Mouse (Mus musculus): ENCODE measurements around the gene Gm17027. TPM values are rescaled to one million over a fixed set of nuclear protein-coding genes. Genes with fewer than 3 reads are reported as not detected.
"Not testable (repeated sequence)": the region's sequence is repeated elsewhere in the genome, so short reads cannot be mapped to it uniquely, and the experiment has no call there.

The Gm17027 gene
- total RNA-seq (2017): not detected in 2 replicates

- not testable (repeated sequence) for ATAC-seq (replicated peaks in 1 of 2; ENCODE audit: insufficient read depth in 1 of 2, low FRiP score in 2 of 2, low TSS enrichment in 1 of 2, low read depth in 1 of 2, poor library complexity in 2 of 2, severe bottlenecking in 2 of 2)
Measured at GRCm38 (mm10) chr14:42162522-42162921, at the start of gene Gm17027. Gene Gm17027, minus strand, starts transcription at chr14:42162622.

DNA sequence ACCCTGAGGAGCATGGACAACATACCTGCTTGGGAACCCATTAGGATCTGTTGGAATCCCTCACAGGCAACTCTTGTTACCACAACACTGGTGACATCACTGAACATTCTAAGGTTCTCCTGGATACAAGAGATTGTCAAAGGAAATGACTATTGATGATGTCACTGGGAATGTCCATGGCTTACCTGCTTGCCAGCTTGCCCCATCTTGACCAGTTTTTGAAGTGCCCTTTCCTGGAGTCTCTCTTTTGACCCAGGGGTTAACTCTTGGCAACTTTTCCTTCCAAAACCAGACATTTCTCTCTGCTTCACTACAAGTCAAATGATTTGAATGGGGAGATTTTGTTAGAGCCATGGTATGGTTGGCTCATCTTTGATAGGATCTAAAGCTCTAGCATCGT is 28.3 kb upstream of the Gm17027 start, which contains the start of gene Gm3573:
Gm3573 (minus strand) TSS at position 101 of the 400 bp plus-strand sequence.
- not testable (repeated sequence) for ATAC-seq (replicated peaks in 1 of 2; ENCODE audit: insufficient read depth in 1 of 2, low FRiP score in 2 of 2, low TSS enrichment in 1 of 2, low read depth in 1 of 2, poor library complexity in 2 of 2, severe bottlenecking in 2 of 2)

DNA sequence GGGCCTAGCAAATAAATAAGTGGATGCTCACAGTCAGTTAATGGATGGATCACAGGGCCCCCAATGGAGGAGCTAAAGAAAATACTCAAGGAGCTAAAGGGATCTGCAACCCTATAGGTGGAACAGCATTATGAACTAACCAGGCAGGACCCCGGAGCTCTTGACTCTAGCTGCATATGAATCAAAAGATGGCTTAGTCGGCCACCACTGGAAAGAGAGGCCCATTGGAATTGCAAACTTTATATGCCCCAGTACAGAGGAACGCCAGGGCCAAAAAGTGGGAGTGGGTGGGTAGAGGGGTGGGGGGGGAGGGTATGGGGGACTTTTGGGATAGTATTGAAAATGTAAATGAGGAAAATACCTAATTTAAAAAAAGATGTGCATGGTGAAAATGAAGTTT is 21.5 kb upstream of the Gm17027 start:
- ATAC-seq (replicated peaks in 1 of 2; ENCODE audit: insufficient read depth in 1 of 2, low FRiP score in 2 of 2, low TSS enrichment in 1 of 2, low read depth in 1 of 2, poor library complexity in 2 of 2, severe bottlenecking in 2 of 2): not testable (repeated sequence)

GRCm38 (mm10) chr14:42134571-42134970 is 27.9 kb downstream of the Gm17027 start:
- ATAC-seq (replicated peaks in 1 of 2; ENCODE audit: insufficient read depth in 1 of 2, low FRiP score in 2 of 2, low TSS enrichment in 1 of 2, low read depth in 1 of 2, poor library complexity in 2 of 2, severe bottlenecking in 2 of 2): not testable (repeated sequence)

DNA sequence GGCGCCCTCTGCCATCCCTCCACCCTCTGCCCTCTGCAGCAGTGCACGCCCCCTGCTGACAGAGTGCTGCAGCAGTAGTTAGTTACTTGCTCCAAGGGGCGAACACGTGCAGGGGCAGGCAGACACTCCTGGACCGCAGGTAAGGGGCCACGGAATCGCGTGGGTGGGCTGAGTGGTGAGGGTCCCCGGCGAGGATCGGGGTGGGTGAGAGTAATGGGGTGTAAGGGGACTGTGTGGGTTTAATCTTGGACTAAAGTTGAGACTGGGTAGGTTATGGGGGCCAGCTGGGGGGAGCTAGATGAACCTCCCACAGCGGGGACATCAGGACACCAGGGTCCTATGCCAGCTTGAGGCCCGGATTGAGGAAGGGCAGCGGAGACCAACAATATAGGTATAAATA is 28.6 kb downstream of the Gm17027 start:
- not testable (repeated sequence) for ATAC-seq (replicated peaks in 1 of 2; ENCODE audit: insufficient read depth in 1 of 2, low FRiP score in 2 of 2, low TSS enrichment in 1 of 2, low read depth in 1 of 2, poor library complexity in 2 of 2, severe bottlenecking in 2 of 2)

GRCm38 (mm10) chr14:42117269-42117668 is 45.2 kb downstream of the Gm17027 start, which contains the start of gene Gm7951:
Gene Gm7951, minus strand, starts transcription at chr14:42117369.
- not testable (repeated sequence) for ATAC-seq (replicated peaks in 1 of 2; ENCODE audit: insufficient read depth in 1 of 2, low FRiP score in 2 of 2, low TSS enrichment in 1 of 2, low read depth in 1 of 2, poor library complexity in 2 of 2, severe bottlenecking in 2 of 2)

Other genes starting within 250 kb of the Gm17027 start
- gene 1700049E17Rik1, start 237.7 kb downstream of the Gm17027 start, total RNA-seq (2017): not detected in 2 replicates
- gene 1700024B05Rik, start 218.6 kb downstream of the Gm17027 start, total RNA-seq (2017): not detected in 2 replicates
- gene Gm6401, start 194.7 kb downstream of the Gm17027 start, total RNA-seq (2017): not detected in 2 replicates
- gene Gm3543, start 179.3 kb downstream of the Gm17027 start, total RNA-seq (2017): not detected in 2 replicates
- gene Gm7951, start 45.3 kb downstream of the Gm17027 start, total RNA-seq (2017): not detected in 2 replicates
- not detected in 2 replicates for gene Gm3573, start 28.2 kb upstream of the Gm17027 start, total RNA-seq (2017)
- gene Gm17026, start 97.4 kb upstream of the Gm17027 start, total RNA-seq (2017): not detected in 2 replicates
- not detected in 2 replicates for gene Gm9611, start 134.7 kb upstream of the Gm17027 start, total RNA-seq (2017)
- gene Gm7995, start 147.6 kb upstream of the Gm17027 start, total RNA-seq (2017): not detected in 2 replicates